Mouse (Mus musculus) kidney, adult 18-20 months (tissue): ENCODE results near the gene Ptgds.

Experiments
- DNase-seq: peaks from one replicate; pipeline ENCODE4 v3.0.0; 2021

Ptgds gene

GRCm38 (mm10) chr2:25469969-25470368 lies at the start of gene Ptgds:
Gene Ptgds (minus strand): TSS chr2:25470046.
- DNase-seq = no peak

- no peak for DNase-seq
These were observed 40.1 kb upstream of the Ptgds start for GRCm38 (mm10) chr2:25509912-25510311.

GRCm38 (mm10) chr2:25506964-25507363 lies 37.1 kb upstream of the Ptgds start:
- no peak for DNase-seq

DNA sequence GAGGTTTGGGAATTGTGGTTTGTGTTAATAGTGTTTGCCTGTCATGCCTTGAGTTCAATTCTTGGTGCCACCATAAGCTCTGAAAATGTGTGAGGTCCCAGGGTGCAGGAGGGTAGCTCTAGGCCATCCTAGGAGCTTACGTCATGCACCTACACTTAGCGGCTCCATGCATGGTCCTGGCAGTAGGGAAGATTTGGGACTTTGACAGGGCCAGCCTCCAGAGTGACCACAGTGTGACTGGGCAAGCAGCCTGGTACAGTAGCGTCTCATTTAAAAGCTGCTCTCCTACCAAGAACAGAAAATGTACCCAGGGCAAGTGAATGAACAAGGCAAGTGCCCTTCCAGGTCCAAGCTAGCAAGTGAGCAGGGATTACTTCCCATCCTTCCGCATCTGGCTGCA lies 36.0 kb upstream of the Ptgds start:
- DNase-seq = no peak

DNA sequence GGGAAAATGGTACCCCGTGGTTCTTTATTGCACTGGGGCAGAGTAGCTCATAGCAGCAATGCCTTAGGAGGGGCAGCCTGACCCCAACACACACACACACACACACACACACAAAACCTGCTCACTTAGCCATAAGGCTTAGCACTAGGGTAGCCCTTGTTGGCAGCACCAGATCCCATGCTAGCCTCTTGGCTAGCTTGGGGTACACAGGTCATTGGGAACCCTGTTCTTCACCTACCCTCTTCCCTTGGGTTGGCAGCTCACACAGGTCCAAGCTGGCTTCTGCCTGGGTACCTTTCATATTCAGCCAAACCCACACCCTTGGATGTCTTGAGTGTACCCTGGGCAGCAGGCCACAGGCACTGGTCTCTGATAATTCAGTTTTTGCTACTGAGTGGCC lies 35.2 kb upstream of the Ptgds start:
- no peak for DNase-seq

DNA sequence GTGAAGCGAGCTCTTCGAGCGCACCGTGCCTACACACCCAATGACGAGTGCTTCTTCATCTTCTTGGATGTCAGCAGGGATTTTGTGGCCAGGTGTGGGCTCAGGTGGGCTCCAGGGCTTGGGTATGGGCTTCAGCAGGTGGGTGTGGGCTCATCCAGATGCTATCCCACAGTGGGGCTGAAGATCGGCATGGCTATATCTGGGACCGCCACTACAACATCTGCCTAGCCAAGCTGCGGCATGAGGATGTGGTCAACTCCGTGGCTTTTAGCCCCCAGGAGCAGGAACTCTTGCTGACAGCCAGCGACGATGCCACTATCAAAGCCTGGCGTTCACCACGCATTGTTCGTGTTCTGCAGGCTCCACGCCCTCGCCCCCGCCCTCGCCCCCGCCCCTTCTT lies 34.7 kb upstream of the Ptgds start:
- no peak for DNase-seq

- no peak for DNase-seq
These were observed 32.9 kb upstream of the Ptgds start for GRCm38 (mm10) chr2:25502726-25503125.

DNA sequence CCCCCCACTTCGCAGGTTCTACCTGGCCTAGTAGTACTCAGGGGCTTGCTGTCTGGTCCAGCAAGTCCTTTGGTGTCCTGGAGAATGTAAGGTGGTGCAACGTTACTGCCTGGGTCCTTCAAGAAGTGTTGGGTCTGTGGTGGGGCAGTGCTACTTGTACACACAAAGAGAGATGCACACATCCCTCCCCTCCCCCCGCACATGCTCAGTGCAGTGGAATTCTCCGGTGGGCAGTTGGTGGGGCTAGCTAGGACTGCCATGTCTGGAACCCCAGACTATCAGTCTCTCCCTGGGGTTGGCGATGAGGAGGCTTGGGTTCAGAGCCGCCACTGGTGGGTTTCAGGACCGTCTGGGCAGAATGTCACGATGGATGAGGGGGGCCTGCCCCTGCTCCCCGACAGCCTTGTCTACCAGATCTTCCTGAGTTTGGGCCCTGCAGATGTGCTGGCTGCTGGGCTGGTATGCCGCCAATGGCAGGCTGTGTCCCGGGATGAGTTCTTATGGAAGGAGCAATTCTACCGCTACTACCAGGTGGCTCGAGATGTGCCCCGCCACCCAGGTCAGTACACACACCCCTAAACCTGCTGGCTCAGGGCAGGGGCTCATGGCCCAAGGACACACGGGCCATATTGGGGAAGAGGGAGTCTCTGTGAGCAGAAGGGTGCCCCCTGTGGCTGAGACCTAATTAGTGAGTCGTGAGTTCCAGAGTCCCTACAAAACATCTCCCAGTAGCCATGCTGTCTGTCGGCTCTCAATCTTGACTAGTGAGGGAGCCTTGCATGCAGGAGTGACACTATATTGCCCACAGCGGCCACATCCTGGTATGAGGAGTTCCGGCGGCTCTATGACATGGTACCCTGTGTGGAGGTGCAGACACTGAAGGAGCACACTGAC lies 32.0 kb upstream of the Ptgds start, which contains the start of gene C8g:
Gene C8g (minus strand): TSS at position 127 of the 894 bp plus-strand sequence.
- DNase-seq = no peak

DNA sequence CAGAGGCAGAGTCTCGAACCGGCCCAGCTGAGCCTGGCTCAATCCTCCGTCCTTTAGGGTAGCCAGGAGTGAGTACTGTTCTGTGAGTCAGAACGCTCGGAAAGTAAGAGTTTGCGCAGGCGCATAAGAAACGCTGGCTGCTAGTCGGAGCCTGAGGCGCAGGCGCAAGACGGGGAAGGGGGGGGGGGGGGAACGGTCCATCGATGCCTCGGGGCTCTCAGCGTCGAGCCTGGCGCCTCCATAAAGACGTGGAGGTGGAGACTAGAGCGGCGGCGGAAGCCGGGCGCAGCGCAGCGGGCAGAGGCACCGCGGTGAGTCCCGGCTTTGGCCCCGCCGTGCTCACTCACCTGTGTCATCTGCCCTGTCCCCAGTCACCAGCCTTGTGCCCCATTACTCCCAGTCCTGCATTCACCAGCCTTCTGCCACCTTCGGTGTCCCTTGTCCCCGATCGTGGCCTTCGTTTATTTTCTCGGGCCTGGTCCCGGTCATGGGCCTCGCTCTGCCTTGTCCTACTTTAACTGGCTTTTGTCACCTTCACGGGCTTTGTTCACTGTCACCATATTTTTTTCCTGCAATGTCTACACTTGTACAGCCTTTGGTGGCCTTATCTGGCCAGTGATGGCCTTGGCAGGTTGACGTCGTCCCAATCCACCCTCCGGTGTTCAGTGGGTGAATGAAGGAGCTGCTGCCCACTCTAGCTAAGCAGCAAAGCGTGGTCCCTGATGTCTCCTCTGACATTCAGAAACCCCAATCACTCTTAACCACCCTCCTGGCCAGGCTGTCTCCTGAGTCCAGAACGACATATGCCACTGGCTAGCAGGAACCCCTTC lies 30.9 kb upstream of the Ptgds start, which contains the start of gene Fbxw5:
Gene Fbxw5 (plus strand): TSS at position 175 of the 830 bp plus-strand sequence.
- peak; percentile 85 for DNase-seq

DNA sequence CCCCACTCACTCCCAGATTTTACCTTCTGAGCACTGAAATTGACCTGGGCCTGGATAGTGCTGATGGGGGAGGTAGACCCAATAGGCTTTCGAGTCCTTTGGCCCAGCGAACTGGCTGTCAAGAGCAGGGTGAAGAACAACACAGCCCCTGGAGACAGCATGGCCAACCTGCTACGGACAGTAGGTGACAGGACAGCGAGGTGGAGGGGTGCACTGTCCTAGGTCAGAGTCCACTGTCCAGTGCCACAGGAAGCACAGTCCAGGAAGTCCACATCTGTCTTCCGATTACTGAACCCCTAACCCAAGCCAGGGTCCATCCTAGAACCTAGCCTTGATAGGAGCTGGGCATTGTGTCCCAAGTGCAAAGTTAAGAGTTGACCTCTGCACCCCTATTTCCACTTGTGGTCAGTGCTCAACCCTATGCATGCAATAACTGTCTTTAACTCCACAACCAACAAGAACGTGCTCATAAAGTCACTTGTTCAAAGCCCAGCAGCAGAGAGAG lies 30.3 kb upstream of the Ptgds start:
- DNase-seq = no peak

DNA sequence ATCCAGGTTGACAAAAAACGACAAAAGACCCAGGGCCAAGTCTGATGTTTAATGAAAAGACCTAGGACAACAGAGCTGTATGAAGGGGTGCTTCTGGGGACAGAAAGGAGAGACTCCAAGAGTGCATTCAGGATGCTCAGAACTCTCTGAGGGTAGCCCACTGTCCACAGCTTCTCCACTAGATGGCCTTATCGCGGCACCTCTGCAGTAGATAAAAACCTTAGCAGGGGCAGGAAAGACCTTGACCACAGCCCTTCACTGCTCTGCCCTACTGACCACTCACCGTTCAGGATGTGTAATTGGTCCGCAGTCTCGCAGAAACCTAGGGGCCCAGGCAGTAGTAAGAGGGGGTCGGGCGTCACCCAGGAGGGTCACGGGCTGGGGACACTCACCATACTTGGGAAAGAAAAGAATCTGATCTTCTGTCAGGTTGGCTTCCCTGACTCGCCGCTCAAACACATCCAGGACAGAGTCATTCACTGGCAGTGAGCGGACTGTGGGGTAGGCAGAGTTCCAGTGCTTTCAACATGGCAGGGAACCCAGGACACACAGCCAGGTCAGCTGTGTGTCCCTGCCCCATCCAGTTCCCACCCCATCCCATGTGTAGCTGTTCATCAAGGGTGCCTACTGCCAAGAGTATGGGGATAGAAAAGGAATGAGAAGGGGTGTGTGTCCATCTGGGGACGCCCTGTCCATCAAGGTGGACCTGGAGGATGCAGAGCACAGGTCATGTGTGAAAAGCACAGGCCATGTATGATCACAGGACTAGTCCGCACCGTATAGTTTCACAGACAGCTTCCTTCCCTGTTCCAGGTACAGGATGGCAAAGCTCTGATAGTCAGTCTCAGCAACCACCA lies 29.0 kb upstream of the Ptgds start:
- no peak for DNase-seq

- DNase-seq = no peak
These were observed 28.2 kb upstream of the Ptgds start for GRCm38 (mm10) chr2:25497846-25498575.

DNA sequence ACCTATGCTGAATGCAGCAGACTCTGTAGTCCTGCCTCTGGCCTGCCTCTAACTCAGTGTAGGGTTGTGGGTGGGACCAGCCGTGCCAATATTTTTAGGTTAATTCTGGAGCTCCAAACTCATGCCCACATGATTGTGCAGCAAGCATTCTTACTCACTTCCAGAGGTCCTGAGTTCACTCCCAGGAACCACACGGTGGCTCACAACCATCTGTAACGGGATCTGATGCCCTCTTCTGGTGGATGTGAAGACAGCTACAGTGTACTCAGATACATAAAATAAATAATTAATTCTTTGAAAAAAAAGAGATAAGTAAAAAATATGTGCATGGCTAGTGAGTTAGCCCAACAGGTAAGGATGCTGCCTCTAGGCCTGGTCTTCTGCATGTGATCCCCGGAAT lies 26.6 kb upstream of the Ptgds start:
- no peak for DNase-seq

DNA sequence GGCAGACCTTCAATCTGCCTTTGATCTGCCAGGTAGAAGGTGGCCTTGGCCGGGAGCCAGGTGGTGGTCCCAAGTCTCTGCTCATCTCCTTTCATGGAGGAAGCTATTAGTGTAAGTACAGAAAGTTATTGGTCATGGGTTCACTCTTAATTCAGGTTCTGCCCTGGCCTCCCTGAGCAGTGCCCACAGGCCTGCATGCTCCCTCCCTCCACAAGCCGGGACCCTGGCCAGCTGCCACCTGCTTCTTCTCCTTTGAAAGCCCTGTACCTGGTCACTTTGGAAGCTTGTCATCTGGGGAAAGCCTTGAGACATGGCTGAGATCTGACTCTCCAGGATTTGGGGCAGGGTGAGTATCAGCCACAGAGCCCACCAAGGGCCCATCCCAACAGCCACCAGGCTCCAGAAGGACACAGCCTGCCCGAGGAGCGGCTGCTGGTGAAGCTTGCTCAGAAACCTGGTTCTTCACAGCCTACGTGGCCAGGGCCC lies 23.7 kb upstream of the Ptgds start, which contains the start of gene Lcn12:
Gene Lcn12 (minus strand): TSS at position 436 of the 486 bp plus-strand sequence.
- DNase-seq = no peak

DNA sequence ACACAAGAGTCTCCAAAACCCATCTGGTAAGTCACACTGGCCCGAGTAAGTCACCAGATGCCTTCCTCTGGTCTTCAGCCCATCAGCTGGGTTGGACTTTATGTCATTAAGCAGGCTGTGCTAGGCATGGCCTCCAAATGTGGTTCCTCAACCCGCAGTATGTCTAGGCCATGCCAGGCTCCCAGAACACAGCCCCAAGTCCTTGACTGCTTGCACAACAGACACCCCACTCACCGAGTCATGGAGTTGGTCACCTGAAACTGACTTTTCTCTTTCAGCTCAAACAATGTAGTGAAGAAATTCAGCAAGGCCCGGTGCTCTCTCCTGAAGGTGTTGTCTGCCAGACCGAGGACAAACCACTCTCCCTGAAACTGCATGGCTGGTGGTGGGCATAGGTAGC lies 23.1 kb upstream of the Ptgds start:
- no peak for DNase-seq

GRCm38 (mm10) chr2:25488671-25489068 lies 18.8 kb upstream of the Ptgds start:
- DNase-seq = no peak

DNA sequence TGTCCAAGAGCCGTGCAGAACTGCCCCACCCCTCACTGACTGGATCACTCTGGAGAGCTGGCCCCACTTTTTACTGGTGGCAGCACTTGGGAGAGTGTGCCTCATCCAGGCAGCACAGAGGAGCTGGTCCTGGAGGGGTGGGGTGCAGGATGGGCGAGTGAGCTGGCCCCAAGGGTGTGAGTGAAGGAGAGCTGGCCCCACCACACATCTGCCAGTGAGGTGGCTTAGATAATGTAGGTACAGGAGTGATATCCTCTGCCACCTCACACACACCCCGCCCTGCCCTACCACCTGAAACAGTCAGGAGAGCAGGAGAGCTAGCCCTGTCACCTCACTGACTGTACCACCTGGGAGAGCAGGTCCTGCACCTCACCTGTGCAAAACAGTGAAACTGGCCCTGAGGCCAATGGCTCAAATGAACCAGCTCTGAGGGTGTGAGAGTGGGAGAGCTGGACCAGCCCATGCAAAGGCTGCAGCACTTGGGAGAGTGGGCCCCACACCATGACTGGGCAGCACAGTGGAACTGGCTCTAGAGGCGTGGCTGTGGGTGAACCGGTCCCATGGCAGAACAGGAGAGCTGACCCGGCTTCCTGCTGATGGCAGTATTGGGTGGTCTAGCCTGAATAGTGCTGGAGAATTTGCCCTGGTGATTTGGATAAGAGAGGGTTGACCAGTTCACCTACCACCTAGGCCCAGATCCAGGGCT lies 18.3 kb upstream of the Ptgds start:
- DNase-seq = no peak

DNA sequence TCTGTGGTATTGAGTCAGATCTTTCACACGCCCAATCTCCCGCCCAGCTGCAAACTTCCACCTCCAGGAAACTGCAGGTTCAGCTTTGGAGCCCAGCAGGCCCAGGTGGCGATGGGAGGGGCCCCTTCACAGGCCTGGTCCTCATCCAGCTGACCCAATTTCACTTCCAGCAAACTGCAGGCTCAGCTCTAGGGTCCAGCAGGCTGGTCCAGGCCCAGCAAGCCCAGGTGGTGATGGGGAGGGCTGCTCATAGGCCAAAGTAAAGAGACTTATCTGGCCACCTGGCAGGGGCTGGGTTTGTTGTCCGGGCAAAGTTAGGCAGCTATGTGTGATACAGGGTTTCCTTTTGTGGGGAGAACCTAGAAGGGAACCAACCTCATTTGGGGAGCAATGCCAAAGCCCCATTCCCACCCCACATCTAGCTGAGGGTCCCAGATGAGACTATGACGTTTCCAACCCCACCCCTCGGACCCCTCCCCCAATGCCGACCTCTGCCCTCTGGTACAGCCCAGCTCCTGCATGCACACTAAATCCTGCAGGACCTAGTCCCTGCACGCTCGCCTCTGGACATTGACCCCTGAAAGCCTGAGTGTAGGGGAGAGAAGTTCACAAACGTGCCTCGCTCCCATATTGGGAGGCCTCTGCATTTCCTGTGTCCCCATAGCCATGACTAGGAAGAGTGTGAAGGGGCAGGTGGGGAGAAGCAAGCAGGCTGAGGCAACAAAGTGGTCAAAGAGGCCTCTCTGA lies 15.2 kb upstream of the Ptgds start:
- DNase-seq = peak; percentile 54

GRCm38 (mm10) chr2:25482969-25483368 lies 13.1 kb upstream of the Ptgds start:
- DNase-seq = peak; percentile 54

- no peak for DNase-seq
These were observed 10.7 kb upstream of the Ptgds start for GRCm38 (mm10) chr2:25480541-25480940.
